Mouse (Mus musculus): Measurements from ENCODE around the gene Olfr1277.

Gene Olfr1277

DNA sequence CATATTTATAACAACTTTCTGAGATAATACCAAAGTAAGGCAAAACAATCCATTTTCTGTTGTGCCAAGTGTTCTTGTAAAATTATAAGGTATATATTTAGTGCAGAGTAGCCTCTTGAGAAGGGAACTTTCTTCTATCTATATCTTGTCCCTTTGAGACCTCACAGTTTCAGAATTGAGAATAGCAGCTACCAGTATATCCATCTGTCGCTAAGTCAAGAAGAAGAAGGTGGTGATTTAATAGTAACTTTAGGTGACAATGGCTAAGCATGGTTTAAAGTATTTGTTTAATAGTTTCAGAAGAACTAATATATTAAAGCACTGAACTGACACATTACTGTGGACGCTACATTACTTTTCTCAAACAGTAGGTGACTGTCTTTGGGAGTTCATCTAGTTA lies at the start of gene Olfr1277:
Gene Olfr1277, minus strand, starts transcription at position 101 of the 400 bp plus-strand sequence.
- no peak for DNase-seq (ENCODE audit: low spot score)

DNA sequence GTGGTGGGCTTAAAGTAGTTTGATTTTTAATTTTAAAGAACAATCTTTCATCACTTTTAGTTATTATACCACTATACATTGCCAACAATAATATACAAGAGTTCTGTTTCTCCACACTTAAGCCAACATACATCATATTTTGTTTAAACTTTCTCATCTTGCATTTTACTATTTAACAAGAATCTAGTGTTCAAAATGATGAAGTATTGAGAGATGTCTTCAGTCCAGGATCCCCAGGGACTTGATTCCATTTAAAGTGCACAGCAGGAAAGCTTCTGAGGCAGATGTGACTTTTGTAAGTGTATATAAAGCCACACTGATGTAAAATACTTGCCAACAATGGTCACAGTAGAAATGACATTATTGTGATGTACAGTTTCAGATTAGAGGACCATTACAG lies 39.8 kb upstream of the Olfr1277 start, which contains the start of gene Olfr1280:
Gene Olfr1280, plus strand, starts transcription at position 301 of the 400 bp plus-strand sequence.
- DNase-seq (ENCODE audit: low spot score): no peak

DNA sequence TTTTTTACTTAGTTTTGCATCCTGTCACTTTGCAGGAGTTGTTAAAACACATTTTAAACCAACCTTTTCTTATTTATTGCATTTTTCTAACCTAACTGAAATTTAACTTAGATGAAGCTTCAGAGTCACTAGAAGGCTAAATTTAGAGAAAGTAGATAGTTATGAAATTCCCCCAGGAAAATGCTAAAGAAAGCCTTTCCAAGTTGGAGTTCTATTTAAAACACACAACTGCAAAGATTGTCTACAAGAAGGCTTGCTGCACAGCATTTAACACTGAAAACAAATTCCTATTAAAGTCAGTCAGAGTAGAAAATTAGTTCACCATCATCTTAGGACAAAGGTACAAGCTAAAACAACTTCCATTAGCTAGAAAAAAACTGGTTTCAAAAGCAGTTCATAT lies 26.5 kb upstream of the Olfr1277 start, which contains the start of gene Olfr1279:
Gene Olfr1279, plus strand, starts transcription at position 262 of the 400 bp plus-strand sequence.
- DNase-seq (ENCODE audit: low spot score): no peak

DNA sequence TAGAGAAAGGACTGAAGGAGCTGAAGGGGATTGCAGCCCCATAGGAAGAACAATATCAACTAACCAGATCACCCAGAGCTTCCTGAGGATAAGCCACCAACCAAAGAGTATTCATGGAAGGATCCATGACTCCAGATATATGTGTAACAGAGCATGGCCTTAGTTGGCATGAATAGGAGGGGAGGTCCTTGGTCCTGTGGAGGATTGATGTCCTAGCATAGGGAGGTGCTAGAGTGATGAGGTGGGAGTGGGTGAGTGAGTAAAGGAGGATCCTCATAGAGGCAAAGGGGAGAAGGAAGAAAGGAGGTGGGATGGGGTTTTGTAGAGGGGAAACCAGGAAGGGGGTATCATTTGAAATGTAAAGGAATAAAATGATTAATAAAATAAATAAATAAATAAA lies 24.6 kb upstream of the Olfr1277 start:
- no peak for DNase-seq (ENCODE audit: low spot score)

DNA sequence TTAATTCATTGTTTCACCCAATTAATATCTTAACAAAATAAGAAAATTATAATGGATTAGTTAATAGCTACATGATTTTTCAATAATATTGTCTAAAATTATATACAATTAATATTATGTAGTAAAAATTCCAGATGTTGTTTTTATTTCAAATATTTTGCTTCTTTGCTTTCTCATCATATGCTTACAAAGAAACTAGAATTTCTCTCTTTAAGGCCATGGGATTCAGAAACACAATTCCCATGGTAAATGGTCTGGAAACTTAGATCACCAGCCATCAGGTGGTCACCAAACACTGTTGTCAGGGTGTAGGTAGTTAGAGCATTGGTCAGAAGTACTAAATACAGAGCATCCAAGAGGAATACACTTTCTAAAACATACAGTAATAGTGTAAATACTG lies 15.9 kb upstream of the Olfr1277 start, which contains the start of gene Olfr1278:
Gene Olfr1278, plus strand, starts transcription at position 301 of the 400 bp plus-strand sequence.
- no peak for DNase-seq (ENCODE audit: low spot score)

DNA sequence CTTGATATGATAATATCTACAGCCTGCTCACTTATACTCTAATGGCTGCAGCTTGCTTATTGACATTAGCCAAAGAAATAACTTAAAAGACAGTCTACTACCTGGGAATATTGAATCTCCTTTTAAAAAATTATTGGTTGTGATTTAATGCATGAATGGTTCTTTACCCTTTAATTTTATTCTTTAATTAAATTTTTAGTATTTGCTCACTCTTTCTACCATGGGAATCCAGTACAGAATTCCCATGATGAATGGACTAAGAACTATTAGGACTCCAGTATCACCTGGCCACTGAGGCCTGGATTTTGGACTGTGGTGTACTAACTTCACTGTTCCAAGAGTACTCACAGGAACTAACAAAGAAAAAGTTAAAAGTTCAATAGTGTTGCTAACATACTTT lies 19.7 kb downstream of the Olfr1277 start, which contains the start of gene Olfr1276:
Gene Olfr1276, plus strand, starts transcription at position 301 of the 400 bp plus-strand sequence.
- no peak for DNase-seq (ENCODE audit: low spot score)

DNA sequence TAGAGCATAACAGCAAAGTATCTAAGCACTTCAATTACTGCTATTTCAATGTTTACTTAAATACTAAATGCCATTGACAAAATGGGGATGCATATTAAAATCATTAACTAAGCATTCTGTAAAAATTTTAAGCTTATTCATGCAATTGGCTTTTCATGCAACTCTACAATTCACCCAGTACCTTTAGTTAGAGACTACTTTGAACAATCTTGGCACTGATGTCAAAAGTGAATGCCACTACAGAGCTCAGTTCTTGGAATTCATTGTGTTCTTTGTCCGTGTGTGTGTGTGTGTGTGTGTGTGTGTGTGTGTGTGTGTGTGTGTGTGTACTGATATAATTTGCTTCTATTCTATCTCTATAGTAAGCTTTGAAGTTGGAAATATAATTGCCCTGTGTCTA lies 38.7 kb downstream of the Olfr1277 start, which contains the start of gene Olfr1275:
Gene Olfr1275, minus strand, starts transcription at position 101 of the 400 bp plus-strand sequence.
- no peak for DNase-seq (ENCODE audit: low spot score)

DNA sequence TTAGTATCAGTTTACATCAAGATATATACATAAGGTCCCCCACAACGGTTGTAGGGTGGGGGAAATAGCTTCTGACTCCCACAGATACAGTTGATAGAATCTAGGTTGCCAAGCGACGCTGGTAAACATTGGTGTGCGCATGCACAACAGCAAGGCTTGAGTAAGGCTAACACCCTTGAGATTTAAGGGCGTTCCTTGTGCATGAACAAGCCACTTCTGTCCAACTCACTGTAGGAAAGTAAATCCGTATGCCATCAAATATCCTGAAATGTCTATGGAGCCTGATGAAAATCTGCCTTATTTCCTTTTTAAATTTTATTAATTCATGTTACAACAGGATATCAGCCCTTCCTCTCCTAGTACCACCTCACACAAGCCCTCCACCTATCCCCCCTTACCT lies 44.4 kb downstream of the Olfr1277 start, which contains the start of gene 4930430A15Rik:
Gene 4930430A15Rik, minus strand, starts transcription at position 101 of the 400 bp plus-strand sequence.
- DNase-seq (ENCODE audit: low spot score): no peak
